Mouse (Mus musculus) stomach, postnatal 0 days (tissue): ENCODE measurements around the gene 2010003K11Rik. TPM values are rescaled to one million over a fixed set of nuclear protein-coding genes. Genes with fewer than 3 reads are reported as not detected.

Experiments used
- ATAC-seq: fragments of 200-750 bp; cut with Nextera tagmentation; 2 replicates; pipeline ENCODE4 v1.8.0; 2017; ENCODE audit not compliant: low FRiP score, low TSS enrichment
- DNase-seq: peaks from one replicate; pipeline ENCODE4 v3.0.0-alpha.2; 2016; ENCODE audit warnings: low spot score
- H3K27ac ChIP-seq: fragments of 300-500 bp; sonication (generic); replicated peaks from 2 replicates; pipeline ENCODE4 v1.5.1; 2014; ENCODE audit warnings: mild to moderate bottlenecking, control low read depth
- H3K27me3 ChIP-seq: fragments of 300-500 bp; sonication (generic); 2 replicates; pipeline ENCODE4 v1.6.1; 2014; ENCODE audit warnings: low read length; ENCODE audit not compliant: control insufficient read depth, insufficient read depth
- H3K36me3 ChIP-seq: fragments of 300-500 bp; sonication (generic); 2 replicates; pipeline ENCODE4 v1.6.1; 2014; ENCODE audit warnings: low read length, mixed read lengths; ENCODE audit not compliant: control insufficient read depth, insufficient read depth
- H3K4me1 ChIP-seq: fragments of 300-500 bp; sonication (generic); replicated peaks from 2 replicates; pipeline ENCODE4 v1.6.1; 2014; ENCODE audit warnings: antibody characterized with exemption; ENCODE audit not compliant: control insufficient read depth, insufficient read depth
- H3K4me2 ChIP-seq: fragments of 300-500 bp; sonication (generic); replicated peaks from 2 replicates; pipeline ENCODE4 v1.6.1; 2014; ENCODE audit warnings: low read depth, mild to moderate bottlenecking, control low read depth, moderate library complexity
- H3K4me3 ChIP-seq: fragments of 300-500 bp; sonication (generic); 2 replicates; pipeline ENCODE4 v1.5.1; 2014; ENCODE audit warnings: low read depth, low read length, control low read depth
- H3K9ac ChIP-seq: fragments of 300-500 bp; sonication (generic); 2 replicates; pipeline ENCODE4 v1.6.1; 2014; ENCODE audit warnings: mild to moderate bottlenecking, low read length, control low read depth, mixed read lengths
- H3K9me3 ChIP-seq: fragments of 300-500 bp; sonication (generic); 2 replicates; pipeline ENCODE4 v1.6.1; 2016; ENCODE audit warnings: low read length; ENCODE audit not compliant: control insufficient read depth
- CTCF ChIP-seq: IDR thresholded peaks from 2 replicates; pipeline ENCODE4 v1.5.1; 2016; ENCODE audit warnings: antibody characterized with exemption, low read depth, mild to moderate bottlenecking, moderate library complexity
- EP300 ChIP-seq: optimal IDR thresholded peaks from 2 replicates; pipeline ENCODE3; 2016; ENCODE audit warnings: antibody characterized with exemption
- WGBS: fragments of 180-500 bp; shearing (Covaris S2); extraction: QIAGEN DNeasy Blood & Tissue Kit; methylation state at CpG from one replicate; pipeline ENCODE4 v1.1.7; 2014; 5-methylcytosine and 5-hydroxymethylcytosine counted together
- polyA plus RNA-seq: library from polyadenylated mRNA; unstranded; fragments of >200 nt; fragmentation: Nextera tagmentation; extraction: Ambion mirVana; gene quantifications from 2 replicates; pipeline ENCODE4 v1.2.1, GENCODE M21; 2015

Gene 2010003K11Rik
- polyA plus RNA-seq, 1 experiment from 2014 or later = 1.5 TPM

DNA sequence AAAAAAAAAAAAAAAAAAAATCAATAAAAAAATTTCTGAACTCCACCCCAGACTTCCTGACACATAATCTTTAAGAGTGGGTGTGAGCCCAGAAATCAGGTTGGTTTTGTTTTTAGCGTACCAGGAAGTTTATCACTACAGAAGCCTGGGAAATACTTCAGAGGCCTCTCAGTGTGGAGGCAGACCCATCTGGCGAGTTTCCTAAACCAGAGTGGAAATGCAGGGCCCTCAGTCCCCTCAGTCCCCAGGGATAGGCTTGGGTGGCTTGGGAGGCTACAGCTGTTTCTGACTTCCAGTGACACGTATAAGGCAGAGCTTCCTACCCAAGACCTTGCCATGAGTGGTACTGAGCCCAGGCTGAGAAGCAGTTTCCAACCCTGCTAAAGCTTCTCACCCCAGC is 9.4 kb upstream of the 2010003K11Rik start:
- H3K4me3 ChIP-seq = no peak overlapping the region
- H3K27ac ChIP-seq = peak overlapping the region; percentile 95
- H3K4me2 ChIP-seq = no peak overlapping the region
- no peaks in the 10 kb centered on the region for H3K4me1 ChIP-seq
- no peaks in the 10 kb centered on the region for H3K27me3 ChIP-seq
- no peaks in the 10 kb centered on the region for H3K36me3 ChIP-seq
- 46% methylated on average over 3 of the region's 3 CpGs for whole genome bisulfite sequencing
- no peaks in the 10 kb centered on the region for H3K9me3 ChIP-seq
- DNase-seq (peak; percentile 35), ATAC-seq (no peak)
- TF ChIP-seq CTCF (no peak), EP300 (no peak)
- H3K9ac ChIP-seq = 0 out of 2 replicates have a peak overlapping the region, but pooled peaks have one; percentile 18

DNA sequence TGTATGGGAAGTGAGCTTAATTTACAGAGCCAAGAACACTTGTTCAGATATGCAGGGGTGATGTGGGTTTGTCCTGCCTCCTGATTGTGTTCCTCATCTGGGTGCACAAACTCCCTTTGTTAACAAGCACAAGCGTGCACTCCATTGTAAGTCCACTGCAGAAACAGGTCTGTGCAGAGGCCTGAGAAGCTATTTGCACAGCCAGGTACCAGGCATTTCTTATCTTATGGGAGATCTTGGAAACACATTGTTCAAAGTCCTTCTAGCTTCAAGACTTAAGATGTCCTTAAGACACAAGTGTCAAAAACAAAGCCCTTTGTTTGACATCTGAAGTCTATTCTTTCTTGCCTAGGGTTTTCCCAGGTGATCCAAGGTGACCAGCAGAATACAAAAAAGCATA is 6.4 kb upstream of the 2010003K11Rik start:
- ATAC-seq (no peak; the same call in 1 of the 2 replicates), DNase-seq (no peak)
- no peaks in the 10 kb centered on the region for H3K36me3 ChIP-seq
- H3K27ac ChIP-seq = peak overlapping the region; percentile 65
- no peaks in the 10 kb centered on the region for H3K4me1 ChIP-seq
- no peak overlapping the region for H3K4me2 ChIP-seq
- H3K9ac ChIP-seq = no peak overlapping the region
- no peak for TF ChIP-seq EP300
- TF ChIP-seq CTCF = no peak
- H3K4me3 ChIP-seq = no peak overlapping the region
- no peaks in the 10 kb centered on the region for H3K27me3 ChIP-seq
- WGBS = 61% methylated on average over 1 of the region's 1 CpGs
- no peaks in the 10 kb centered on the region for H3K9me3 ChIP-seq

DNA sequence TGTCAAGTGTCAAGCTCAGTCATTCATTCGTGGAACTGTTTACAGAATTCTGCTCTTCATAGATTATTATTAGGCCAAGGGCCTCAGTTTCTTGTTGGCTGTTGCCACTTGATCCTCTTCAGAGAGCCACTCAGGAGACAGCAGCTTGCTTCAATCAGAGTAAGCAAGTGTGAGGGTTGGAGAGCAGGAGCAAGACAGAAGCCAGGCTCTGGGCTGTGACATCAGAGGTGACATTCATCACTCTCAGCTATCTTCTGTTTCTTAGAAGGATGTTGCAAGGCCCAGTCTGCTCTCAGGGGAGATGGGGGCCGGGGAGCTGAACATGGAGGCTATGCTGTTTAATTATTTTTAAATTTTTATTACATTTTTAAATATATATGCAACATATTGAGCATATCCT is 4.3 kb upstream of the 2010003K11Rik start:
- Histone ChIP-seq H3K9ac (no peak overlapping the region), H3K4me2 (no peak overlapping the region), H3K4me1 (no peaks in the 10 kb centered on the region), H3K9me3 (no peaks in the 10 kb centered on the region), H3K27ac (no peak overlapping the region), H3K27me3 (no peaks in the 10 kb centered on the region), H3K4me3 (no peak overlapping the region), H3K36me3 (no peaks in the 10 kb centered on the region)
- no peak for DNase-seq
- WGBS = 38% methylated on average over 2 of the region's 2 CpGs
- TF ChIP-seq EP300 (no peak), CTCF (no peak)
- ATAC-seq = no peak

DNA sequence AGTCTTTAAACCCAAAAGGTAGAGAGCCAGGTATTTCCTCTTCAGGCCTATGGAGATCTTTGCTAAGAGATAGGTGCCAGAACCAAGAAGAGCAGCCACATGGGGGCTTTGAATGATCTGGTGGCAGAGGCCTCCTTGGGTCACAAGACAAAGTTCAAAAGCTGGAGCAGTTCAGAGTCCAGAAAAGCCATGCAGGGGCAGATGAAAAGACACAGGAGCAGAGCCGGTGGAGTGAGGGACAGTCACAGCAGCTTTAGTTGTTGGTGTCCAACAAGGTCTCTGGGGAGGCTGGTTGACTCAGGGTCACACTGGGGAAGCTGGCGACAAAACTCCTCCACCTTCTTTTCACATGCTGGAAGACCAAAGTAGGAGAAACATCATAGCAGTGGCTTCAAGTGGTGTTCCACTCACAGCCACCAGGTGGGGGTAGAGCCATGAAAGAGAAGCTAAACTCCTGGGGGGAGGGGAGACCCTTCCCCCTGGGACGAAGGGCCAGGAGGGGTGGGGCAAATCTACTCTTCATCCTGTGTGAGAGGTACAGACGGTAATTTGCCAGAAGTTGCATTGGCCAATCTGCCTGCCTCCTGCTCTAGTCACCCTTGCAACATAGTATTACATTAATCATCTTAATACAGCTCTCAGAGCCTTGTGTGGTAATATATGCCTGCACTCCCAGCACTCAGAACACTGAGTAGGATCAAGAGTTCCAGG is 965 bp downstream of the 2010003K11Rik start:
- TF ChIP-seq EP300 (no peak), CTCF (peak; percentile 98)
- Histone ChIP-seq H3K4me3 (no peak overlapping the region), H3K4me1 (no peaks in the 10 kb centered on the region), H3K27ac (peak overlapping the region; percentile 76), H3K36me3 (no peaks in the 10 kb centered on the region), H3K4me2 (no peak overlapping the region), H3K27me3 (no peaks in the 10 kb centered on the region), H3K9ac (no peak overlapping the region), H3K9me3 (no peaks in the 10 kb centered on the region)
- ATAC-seq (peak; percentile 67), DNase-seq (peak; percentile 85)
- 3% methylated on average over 4 of the region's 4 CpGs for WGBS

DNA sequence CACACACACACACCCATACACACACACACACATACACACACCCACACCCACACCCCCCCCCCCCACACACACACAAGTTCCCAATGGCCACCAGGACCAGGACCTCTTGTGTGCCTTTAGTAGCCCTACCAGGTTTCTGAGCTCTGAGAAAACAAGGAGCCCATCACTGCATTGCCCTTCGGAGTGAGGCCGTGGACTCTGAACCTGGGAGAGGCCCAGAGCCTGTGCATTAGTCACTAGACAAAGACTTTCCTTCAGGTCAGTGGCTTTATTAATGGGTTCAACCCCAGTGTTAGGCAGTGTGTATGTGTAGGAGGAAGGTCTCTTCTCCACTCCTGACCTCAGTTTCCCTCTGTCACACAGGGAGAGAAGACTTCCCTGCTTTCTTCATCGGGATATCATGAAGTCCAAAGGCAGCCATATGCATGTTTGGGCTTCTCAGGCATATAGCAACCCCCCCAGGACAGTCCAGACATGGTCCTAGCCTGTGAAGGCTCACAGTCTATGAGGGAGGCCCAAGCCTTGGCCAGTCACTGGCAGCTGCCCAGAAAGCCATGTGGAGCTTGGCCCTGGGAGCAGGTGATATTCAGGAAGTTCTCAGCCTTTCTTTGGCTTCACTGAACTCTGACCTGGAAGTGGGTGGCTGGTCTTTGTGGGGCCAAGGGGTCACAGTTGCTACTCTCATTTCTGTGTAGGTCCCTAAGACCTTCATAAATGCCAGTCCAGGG is 1.7 kb downstream of the 2010003K11Rik start:
- DNase-seq (peak; percentile 77), ATAC-seq (peak; percentile 89)
- H3K9ac ChIP-seq = no peak overlapping the region
- no peaks in the 10 kb centered on the region for H3K36me3 ChIP-seq
- WGBS = 77% methylated on average over 3 of the region's 3 CpGs
- H3K9me3 ChIP-seq = no peaks in the 10 kb centered on the region
- H3K27ac ChIP-seq = peak overlapping the region; percentile 76
- no peaks in the 10 kb centered on the region for H3K27me3 ChIP-seq
- H3K4me1 ChIP-seq = no peaks in the 10 kb centered on the region
- no peak overlapping the region for H3K4me3 ChIP-seq
- no peak overlapping the region for H3K4me2 ChIP-seq
- TF ChIP-seq EP300 (no peak), CTCF (no peak)

DNA sequence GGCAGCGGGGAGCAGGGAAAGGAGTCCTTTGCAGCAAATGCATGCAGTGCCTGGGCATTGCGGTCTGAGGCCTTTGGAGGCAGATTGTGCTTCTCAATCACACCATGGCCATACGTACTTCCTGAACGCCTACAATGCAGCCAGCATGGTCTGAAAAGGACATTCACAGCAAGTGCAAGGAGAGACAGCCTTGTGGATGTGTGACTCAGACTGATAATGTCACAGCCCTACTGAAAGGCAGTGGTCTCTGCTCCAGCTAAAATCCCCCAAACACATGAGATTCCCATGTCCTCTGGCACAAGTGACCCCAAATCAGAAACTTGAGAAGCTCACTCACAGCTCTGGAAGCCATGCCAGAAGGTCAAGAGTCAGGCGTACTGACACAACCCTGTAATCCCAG is 2.6 kb downstream of the 2010003K11Rik start:
- no peak overlapping the region for H3K4me2 ChIP-seq
- TF ChIP-seq CTCF (no peak), EP300 (no peak)
- H3K4me3 ChIP-seq = no peak overlapping the region
- no peak overlapping the region for H3K9ac ChIP-seq
- H3K27ac ChIP-seq = no peak overlapping the region
- DNase-seq (no peak), ATAC-seq (no peak)
- H3K27me3 ChIP-seq = no peaks in the 10 kb centered on the region
- no peaks in the 10 kb centered on the region for H3K36me3 ChIP-seq
- no peaks in the 10 kb centered on the region for H3K4me1 ChIP-seq
- 82% methylated on average over 5 of the region's 5 CpGs for WGBS
- H3K9me3 ChIP-seq = no peaks in the 10 kb centered on the region
